Mouse (Mus musculus): ENCODE measurements at regions not wholly inside any gene's neighbourhood (a gene's known extent, or its start where the extent isn't known, plus 50 kb on each side); places are given as distances from the start of the nearest gene placed in this dataset.
A peak's percentile ranks its signal among the peaks of the same experiment; 100 is the strongest.

DNA sequence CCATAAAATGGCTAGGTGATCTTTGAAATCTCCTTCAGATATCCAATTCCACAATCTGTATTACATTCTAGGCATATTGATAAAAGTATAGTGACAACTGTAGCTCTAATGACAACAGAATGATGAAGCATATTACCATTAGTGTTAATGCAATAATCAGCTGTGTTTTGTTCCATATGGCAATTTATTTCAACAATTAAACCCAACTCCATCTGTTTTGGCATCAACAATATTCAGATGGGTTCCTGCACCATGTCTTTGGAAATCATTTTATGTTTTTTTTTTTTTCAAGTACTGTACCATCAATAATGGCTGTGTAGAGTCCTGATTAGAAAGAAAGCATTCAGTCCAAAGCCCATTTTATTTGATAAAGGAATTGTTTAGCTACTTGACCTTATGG, 498.5 kb upstream of the Tmpo start:
- Histone ChIP-seq H3K4me2 (no peak overlapping the region), H3K9ac (no peak overlapping the region), H3K4me3 (no peak overlapping the region), H3K27ac (no peak overlapping the region), H3K27me3 (no peaks in the 10 kb centered on the region), H3K9me3 (no peaks in the 10 kb centered on the region), H3K36me3 (no peaks in the 10 kb centered on the region), H3K4me1 (no peaks in the 10 kb centered on the region)
- no peak for ATAC-seq (ENCODE audit: borderline replicate concordance, extremely low read depth, low FRiP score, low TSS enrichment)

DNA sequence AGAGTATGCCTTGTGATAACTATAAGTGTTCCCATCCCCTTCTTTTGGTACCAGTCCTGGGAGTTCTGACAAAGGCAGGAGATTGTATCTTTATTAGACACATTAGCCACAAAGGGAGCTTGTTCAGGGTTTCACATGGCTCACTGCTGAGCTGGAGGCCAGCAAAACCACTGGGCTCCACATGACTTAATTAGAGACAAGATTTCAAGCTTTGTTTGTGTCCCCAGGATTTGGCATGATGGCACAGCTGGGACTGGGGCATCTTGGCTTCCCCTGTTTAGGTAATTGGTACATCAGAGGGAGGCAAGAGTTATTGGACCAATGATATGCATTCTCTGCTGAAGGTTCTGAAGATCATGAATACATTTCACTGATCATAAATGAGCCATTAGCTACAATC, 456.8 kb upstream of the Tmpo start:
- no peak for ATAC-seq (ENCODE audit: borderline replicate concordance, extremely low read depth, low FRiP score, low TSS enrichment)
- Histone ChIP-seq H3K9ac (no peak overlapping the region), H3K36me3 (no peaks in the 10 kb centered on the region), H3K9me3 (no peaks in the 10 kb centered on the region), H3K4me2 (no peak overlapping the region), H3K4me3 (no peak overlapping the region), H3K27ac (no peak overlapping the region), H3K4me1 (no peaks in the 10 kb centered on the region), H3K27me3 (no peaks in the 10 kb centered on the region)

DNA sequence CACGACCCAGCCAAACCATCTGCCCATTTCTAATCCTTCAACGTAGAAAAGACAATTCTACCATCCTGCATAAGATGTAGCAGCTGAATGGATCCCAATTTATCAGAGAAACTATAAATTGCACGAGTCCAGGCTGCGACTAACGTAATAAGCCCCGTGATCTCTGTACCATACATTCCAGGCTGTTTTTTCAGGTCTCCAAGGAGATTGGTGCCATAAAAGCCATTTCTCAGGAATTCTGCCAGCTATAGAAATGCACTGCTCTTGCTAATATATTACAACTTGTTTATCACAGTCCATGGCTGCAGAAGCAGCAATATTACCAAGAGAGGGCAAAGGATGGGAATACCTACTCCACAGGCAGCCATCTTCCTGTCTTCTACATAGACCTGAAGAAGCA, 447.6 kb upstream of the Tmpo start:
- H3K9ac ChIP-seq, result no peak overlapping the region
- WGBS, result 66% methylated on average over 6 of the region's 6 CpGs
- no peak overlapping the region for H3K27ac ChIP-seq
- no peaks in the 10 kb centered on the region for H3K36me3 ChIP-seq
- no peaks in the 10 kb centered on the region for H3K4me1 ChIP-seq
- ATAC-seq (ENCODE audit: borderline replicate concordance, extremely low read depth, low FRiP score, low TSS enrichment), result no peak
- H3K9me3 ChIP-seq, result no peaks in the 10 kb centered on the region
- H3K4me3 ChIP-seq, result no peak overlapping the region
- no peak overlapping the region for H3K4me2 ChIP-seq
- no peaks in the 10 kb centered on the region for H3K27me3 ChIP-seq

DNA sequence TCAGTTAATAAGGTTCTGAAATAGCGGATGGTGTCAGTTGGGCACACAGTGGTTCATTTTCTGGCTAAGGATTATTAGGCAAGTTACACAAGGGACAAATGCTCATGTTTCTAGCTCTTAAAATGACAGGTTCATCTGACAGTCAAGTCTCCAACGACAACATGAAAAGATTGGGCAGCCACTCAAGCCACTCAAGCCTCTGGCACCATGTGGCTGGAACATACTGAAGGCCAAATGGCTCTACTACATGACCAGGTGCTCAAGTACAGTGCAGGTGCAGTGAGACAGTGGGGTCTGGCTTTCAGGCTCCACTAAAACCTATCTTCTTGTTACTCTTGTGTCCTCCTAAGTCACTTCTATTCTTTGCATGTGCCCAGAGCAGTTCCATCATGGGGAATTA, 441.2 kb upstream of the Tmpo start:
- Histone ChIP-seq H3K9me3 (no peaks in the 10 kb centered on the region), H3K9ac (no peak overlapping the region), H3K27ac (no peak overlapping the region), H3K4me2 (no peak overlapping the region), H3K36me3 (no peaks in the 10 kb centered on the region), H3K4me3 (no peak overlapping the region), H3K4me1 (no peaks in the 10 kb centered on the region), H3K27me3 (no peaks in the 10 kb centered on the region)
- ATAC-seq (ENCODE audit: borderline replicate concordance, extremely low read depth, low FRiP score, low TSS enrichment), result no peak
- WGBS, result 79% methylated on average over 2 of the region's 2 CpGs

DNA sequence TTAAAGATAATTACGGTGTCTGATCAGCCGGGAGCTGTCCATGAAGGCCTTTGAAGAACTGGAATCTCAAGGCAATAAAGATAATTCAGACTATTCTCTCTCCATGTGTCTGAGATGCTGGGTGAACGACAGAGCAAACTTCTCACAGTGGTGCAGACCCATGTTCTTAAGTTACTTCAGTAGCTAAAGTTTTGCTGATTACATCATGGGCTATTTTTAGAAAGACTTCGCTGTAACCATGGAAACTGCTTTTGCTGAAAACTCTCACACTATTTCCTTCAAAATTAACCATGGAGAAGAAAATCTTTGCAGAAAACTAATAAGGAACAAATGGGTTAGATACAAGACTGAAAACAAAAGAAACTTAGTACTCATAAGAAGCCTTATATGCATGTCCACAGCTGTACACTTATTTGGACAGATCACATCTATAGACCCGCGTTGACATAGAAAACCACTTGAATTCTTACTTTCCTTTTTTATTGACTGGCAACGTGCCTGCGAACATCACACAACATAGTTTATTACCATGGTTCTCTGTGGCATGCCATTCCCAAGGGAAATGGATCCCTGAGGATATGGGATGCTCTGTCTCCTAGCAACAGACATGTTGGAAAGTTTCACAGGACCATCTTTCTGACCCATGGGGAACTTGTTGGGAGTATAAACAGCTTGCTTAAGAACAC, 432.8 kb upstream of the Tmpo start:
- H3K4me2 ChIP-seq, result no peak overlapping the region
- no peak overlapping the region for H3K4me3 ChIP-seq
- H3K9me3 ChIP-seq, result no peaks in the 10 kb centered on the region
- no peak overlapping the region for H3K9ac ChIP-seq
- no peaks in the 10 kb centered on the region for H3K4me1 ChIP-seq
- no peaks in the 10 kb centered on the region for H3K36me3 ChIP-seq
- 64% methylated on average over 8 of the region's 8 CpGs for WGBS
- no peak overlapping the region for H3K27ac ChIP-seq
- H3K27me3 ChIP-seq, result no peaks in the 10 kb centered on the region
- ATAC-seq (ENCODE audit: borderline replicate concordance, extremely low read depth, low FRiP score, low TSS enrichment), result no peak

DNA sequence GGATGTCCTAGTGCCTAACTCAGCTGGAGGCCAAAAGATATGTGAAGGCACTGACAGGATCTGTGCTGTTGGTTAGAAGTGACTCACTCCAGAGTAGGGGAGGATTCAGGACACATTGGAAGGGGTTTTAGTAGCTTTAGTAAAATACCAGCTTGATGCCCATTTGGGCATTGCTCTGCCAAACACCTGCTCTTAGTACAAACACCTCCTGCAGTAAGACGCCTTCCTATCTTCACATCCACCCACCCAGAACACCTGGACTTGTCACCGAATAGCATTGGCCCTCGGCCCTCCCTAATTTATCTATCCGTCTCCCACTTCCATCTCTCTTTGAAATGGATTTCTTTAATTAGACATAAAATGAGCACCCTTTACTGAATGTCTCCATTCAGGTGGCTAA, 430.9 kb upstream of the Tmpo start:
- Histone ChIP-seq H3K9me3 (no peaks in the 10 kb centered on the region), H3K36me3 (no peaks in the 10 kb centered on the region), H3K27me3 (no peaks in the 10 kb centered on the region), H3K4me1 (no peaks in the 10 kb centered on the region), H3K4me2 (no peak overlapping the region), H3K27ac (no peak overlapping the region), H3K9ac (no peak overlapping the region), H3K4me3 (no peak overlapping the region)
- no peak for ATAC-seq (ENCODE audit: borderline replicate concordance, extremely low read depth, low FRiP score, low TSS enrichment)
- WGBS, result 82% methylated on average over 4 of the region's 4 CpGs

DNA sequence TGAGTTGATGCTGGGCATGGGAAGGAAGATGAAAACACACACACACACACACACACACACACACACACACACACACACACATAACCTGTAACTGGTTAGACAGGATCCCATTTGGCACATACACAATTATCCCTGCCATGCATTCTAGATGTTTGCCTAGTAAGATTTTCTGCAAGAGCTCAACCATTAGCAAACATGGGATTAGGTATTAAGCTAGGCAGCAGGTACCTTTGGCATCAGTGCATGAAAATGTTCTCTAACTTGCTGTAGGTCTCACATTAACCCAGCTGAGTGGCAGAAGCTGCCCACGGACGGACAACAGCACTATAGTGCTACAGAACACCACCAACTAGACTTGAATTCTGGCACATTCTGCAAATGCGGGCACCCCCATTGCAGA, 413.8 kb upstream of the Tmpo start:
- Histone ChIP-seq H3K9ac (no peak overlapping the region), H3K4me1 (no peaks in the 10 kb centered on the region), H3K27ac (peak overlapping the region; percentile 27; the same call in 1 of the 2 replicates), H3K36me3 (no peaks in the 10 kb centered on the region), H3K27me3 (no peaks in the 10 kb centered on the region), H3K4me2 (no peak overlapping the region), H3K9me3 (no peaks in the 10 kb centered on the region), H3K4me3 (no peak overlapping the region)
- 63% methylated on average over 3 of the region's 3 CpGs for WGBS
- peak; percentile 31; the same call in 1 of the 2 replicates for ATAC-seq (ENCODE audit: borderline replicate concordance, extremely low read depth, low FRiP score, low TSS enrichment)

DNA sequence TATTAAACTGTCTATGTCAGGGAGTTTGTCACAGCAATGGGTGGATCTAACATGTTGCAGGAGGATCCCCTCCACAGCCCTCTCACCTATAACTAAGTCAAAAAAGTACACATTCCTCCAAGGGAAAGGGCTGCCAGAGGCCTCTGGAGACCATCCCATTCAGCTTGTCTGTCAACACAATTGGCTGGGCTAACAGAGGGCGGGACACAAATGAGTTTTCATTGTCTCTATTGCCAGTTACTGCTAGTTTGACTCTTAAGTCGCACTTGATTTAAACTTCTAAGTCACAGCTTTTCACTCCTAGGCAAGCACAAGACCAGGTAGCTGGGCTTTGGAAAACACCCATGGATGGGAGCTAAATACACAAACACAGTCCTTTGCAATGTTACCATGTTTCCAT, 412.3 kb upstream of the Tmpo start:
- Histone ChIP-seq H3K36me3 (no peaks in the 10 kb centered on the region), H3K9ac (no peak overlapping the region), H3K27ac (no peak overlapping the region), H3K4me2 (no peak overlapping the region), H3K4me3 (no peak overlapping the region), H3K4me1 (no peaks in the 10 kb centered on the region), H3K9me3 (no peaks in the 10 kb centered on the region), H3K27me3 (no peaks in the 10 kb centered on the region)
- ATAC-seq (ENCODE audit: borderline replicate concordance, extremely low read depth, low FRiP score, low TSS enrichment), result no peak
- WGBS, result 76% methylated on average over 2 of the region's 2 CpGs

DNA sequence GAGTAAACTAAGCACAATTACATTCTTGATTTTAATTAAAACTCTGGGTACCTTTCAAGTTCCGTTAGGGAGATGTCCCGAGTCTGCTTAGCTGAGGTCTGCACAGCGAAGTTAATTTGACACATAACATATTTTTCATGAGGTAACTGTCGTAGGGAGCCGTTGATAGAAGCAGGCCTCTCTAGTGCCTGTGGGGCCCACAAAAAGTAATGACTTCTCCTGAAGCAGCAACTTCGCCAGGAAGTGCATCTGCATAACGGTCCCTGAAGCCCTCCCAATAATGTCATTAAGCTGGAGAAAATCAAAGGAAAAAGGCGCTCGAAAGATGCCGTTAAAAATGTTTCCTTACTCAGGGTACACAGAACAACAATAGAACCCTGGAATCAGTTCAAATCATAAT, 410.7 kb upstream of the Tmpo start:
- no peaks in the 10 kb centered on the region for H3K9me3 ChIP-seq
- H3K4me3 ChIP-seq, result no peak overlapping the region
- H3K27ac ChIP-seq, result no peak overlapping the region
- H3K4me2 ChIP-seq, result no peak overlapping the region
- no peak for ATAC-seq (ENCODE audit: borderline replicate concordance, extremely low read depth, low FRiP score, low TSS enrichment)
- H3K27me3 ChIP-seq, result no peaks in the 10 kb centered on the region
- no peaks in the 10 kb centered on the region for H3K4me1 ChIP-seq
- no peaks in the 10 kb centered on the region for H3K36me3 ChIP-seq
- 64% methylated on average over 10 of the region's 10 CpGs for WGBS
- H3K9ac ChIP-seq, result no peak overlapping the region

DNA sequence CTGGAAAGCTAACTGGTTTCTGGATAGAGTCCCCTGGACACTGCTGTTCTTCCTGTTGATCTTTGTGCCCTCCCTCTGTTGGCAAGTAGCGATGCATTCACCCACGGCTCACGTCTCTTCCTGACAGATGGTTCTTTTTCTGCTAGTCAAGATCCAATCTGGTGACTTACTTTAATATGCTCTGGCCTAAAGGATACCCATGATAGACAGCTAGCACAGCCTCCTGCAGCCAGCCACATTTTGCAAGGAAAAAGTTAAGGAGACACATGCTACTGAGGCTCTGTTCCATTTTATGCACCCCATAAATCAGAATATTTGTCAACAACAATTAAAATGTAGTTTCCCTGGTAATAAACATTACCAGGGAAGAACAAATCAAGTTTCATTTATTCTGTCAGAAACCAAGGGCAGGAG, 410.3 kb upstream of the Tmpo start:
- no peak overlapping the region for H3K4me3 ChIP-seq
- no peaks in the 10 kb centered on the region for H3K27me3 ChIP-seq
- no peak overlapping the region for H3K27ac ChIP-seq
- no peak for ATAC-seq (ENCODE audit: borderline replicate concordance, extremely low read depth, low FRiP score, low TSS enrichment)
- H3K9ac ChIP-seq, result no peak overlapping the region
- 43% methylated on average over 3 of the region's 3 CpGs for WGBS
- H3K9me3 ChIP-seq, result no peaks in the 10 kb centered on the region
- H3K4me1 ChIP-seq, result no peaks in the 10 kb centered on the region
- no peak overlapping the region for H3K4me2 ChIP-seq
- no peaks in the 10 kb centered on the region for H3K36me3 ChIP-seq

DNA sequence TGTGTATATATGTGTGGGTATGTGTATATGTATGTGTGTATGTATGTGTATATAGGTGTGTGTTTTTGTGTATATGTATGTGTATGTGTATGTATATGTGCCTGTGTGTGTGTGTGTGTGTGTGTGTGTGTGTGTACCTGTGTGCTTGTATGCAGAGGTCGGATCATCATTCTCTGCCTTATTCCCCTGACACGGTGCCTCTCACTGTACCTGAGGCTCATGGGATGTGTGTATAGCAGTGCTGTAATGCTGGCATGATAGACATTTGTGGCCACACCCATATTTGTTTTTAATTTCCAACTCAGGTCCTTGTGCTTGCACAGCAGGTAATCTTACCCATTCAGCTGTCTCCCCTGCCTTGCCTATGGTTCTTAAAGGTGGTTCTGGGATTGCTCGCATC, 402.1 kb upstream of the Tmpo start:
- Histone ChIP-seq H3K36me3 (no peaks in the 10 kb centered on the region), H3K4me2 (no peak overlapping the region), H3K4me3 (no peak overlapping the region), H3K4me1 (no peaks in the 10 kb centered on the region), H3K27ac (no peak overlapping the region), H3K9ac (no peak overlapping the region), H3K9me3 (no peaks in the 10 kb centered on the region), H3K27me3 (no peaks in the 10 kb centered on the region)
- 78% methylated on average over 3 of the region's 3 CpGs for WGBS
- ATAC-seq (ENCODE audit: borderline replicate concordance, extremely low read depth, low FRiP score, low TSS enrichment), result no peak

DNA sequence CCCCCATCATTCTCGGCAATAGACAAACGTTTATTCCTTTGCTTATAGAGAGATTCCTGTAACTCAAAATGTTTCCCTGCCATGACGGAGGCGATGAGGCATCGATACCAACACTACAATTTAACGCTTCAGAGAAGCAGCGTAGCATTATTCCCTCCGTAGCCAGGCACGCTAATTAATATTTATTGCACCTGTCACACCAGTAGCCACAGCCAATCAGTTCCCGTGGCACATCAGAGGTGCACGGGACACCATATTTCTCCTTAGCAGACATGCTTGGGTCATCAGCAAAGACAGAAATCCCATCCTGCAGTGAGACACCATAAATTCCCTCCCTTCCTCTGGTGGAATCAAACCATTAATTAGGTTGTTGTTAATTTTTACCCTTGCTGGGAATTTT, 399.8 kb upstream of the Tmpo start:
- H3K27ac ChIP-seq, result no peak overlapping the region
- no peak for ATAC-seq (ENCODE audit: borderline replicate concordance, extremely low read depth, low FRiP score, low TSS enrichment)
- no peak overlapping the region for H3K4me2 ChIP-seq
- H3K36me3 ChIP-seq, result no peaks in the 10 kb centered on the region
- no peak overlapping the region for H3K4me3 ChIP-seq
- H3K9ac ChIP-seq, result no peak overlapping the region
- H3K27me3 ChIP-seq, result no peaks in the 10 kb centered on the region
- no peaks in the 10 kb centered on the region for H3K9me3 ChIP-seq
- no peaks in the 10 kb centered on the region for H3K4me1 ChIP-seq
- 62% methylated on average over 11 of the region's 11 CpGs for WGBS

Data from lung, embryonic 15.5 days (tissue).